Mouse (Mus musculus) forebrain, embryonic 13.5 days (tissue): Measurements from ENCODE around the gene Nxn. TPM values are rescaled to one million over a fixed set of nuclear protein-coding genes. Genes with fewer than 3 reads are reported as not detected.

Experiments
- ATAC-seq: fragments of 200-750 bp; cut with Nextera tagmentation; 2 replicates; pipeline ENCODE4 v1.8.0; 2017
- H3K27ac ChIP-seq: fragments of 300-500 bp; sonication (generic); 2 replicates; pipeline ENCODE4 v1.5.1; 2015; ENCODE audit warnings: inconsistent platforms, mild to moderate bottlenecking, moderate library complexity
- H3K27me3 ChIP-seq: fragments of 300-500 bp; sonication (generic); 2 replicates; pipeline ENCODE4 v1.6.1; 2015; ENCODE audit warnings: mild to moderate bottlenecking, inconsistent platforms
- H3K36me3 ChIP-seq: fragments of 300-500 bp; sonication (generic); 2 replicates; pipeline ENCODE4 v1.6.1; 2015; ENCODE audit warnings: mild to moderate bottlenecking, inconsistent platforms; ENCODE audit not compliant: poor library complexity, severe bottlenecking
- H3K4me1 ChIP-seq: fragments of 300-500 bp; sonication (generic); 2 replicates; pipeline ENCODE4 v1.6.1; 2015; ENCODE audit warnings: inconsistent platforms
- H3K4me2 ChIP-seq: fragments of 300-500 bp; sonication (generic); 2 replicates; pipeline ENCODE4 v1.6.1; 2015; ENCODE audit warnings: inconsistent platforms, mild to moderate bottlenecking, moderate library complexity
- H3K4me3 ChIP-seq: fragments of 300-500 bp; sonication (generic); 2 replicates; pipeline ENCODE4 v1.5.1; 2015; ENCODE audit warnings: mild to moderate bottlenecking, inconsistent platforms
- H3K9ac ChIP-seq: fragments of 300-500 bp; sonication (generic); 2 replicates; pipeline ENCODE4 v1.6.1; 2015; ENCODE audit warnings: mild to moderate bottlenecking, inconsistent platforms
- H3K9me3 ChIP-seq: fragments of 300-500 bp; sonication (generic); replicated peaks from 2 replicates; pipeline ENCODE4 v1.6.1; 2016; ENCODE audit warnings: inconsistent platforms
- WGBS: fragments of 180-500 bp; shearing (Covaris S2); methylation state at CpG from one replicate; pipeline ENCODE4 v1.1.7; 2015; 5-methylcytosine and 5-hydroxymethylcytosine counted together
- polyA plus RNA-seq: library from polyadenylated mRNA; unstranded; fragments of >200 nt; fragmentation: Nextera tagmentation; extraction: Ambion mirVana; gene quantifications from 2 replicates; pipeline ENCODE4 v1.2.1, GENCODE M21; 2015

The Nxn gene
- polyA plus RNA-seq, 1 experiment from 2014 or later, result 23.4 TPM

DNA sequence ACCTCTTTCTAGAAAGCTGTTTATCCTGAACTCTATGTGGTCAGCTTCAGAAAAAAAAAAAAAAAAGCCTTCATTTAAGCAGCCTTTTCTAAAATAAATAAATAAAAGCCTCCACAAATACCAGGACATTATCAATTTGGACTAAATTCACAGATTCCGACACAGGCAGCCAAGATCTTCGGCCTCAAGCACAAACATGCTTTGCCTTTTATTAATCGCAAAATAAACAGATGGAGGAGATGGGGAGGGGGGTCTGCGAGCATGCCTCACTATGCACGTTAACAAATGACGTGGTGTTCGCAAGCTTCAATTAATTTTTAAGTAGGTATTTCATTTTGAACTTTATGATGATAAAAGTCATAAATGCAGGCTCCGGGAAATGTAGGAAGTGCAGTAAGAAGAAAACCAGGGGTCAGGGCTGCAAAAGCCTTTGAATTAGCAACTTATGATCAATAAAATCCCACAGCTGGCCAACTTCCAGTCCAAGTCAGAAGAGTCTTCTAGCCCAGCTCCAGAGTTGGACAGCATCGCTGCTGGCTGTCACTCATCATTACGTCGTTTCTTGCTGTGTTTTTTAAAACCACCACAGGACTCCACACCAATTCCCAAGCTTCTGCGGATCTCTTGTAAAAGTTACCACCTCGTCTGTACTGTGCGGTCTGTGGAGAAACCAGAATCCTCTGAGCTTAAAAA, 40.2 kb downstream of the Nxn start:
- no peak overlapping the region for H3K4me3 ChIP-seq
- H3K9ac ChIP-seq, result no peak overlapping the region
- H3K27me3 ChIP-seq, result no peaks in the 10 kb centered on the region
- WGBS, result 28% methylated on average over 14 of the region's 14 CpGs
- H3K36me3 ChIP-seq, result no peaks in the 10 kb centered on the region
- no peak for ATAC-seq
- H3K4me1 ChIP-seq, result peaks cover 64% of the 10 kb centered on the region
- H3K4me2 ChIP-seq, result no peak overlapping the region
- H3K9me3 ChIP-seq, result no peaks in the 10 kb centered on the region
- no peak overlapping the region; the same call in 1 of the 2 replicates for H3K27ac ChIP-seq

DNA sequence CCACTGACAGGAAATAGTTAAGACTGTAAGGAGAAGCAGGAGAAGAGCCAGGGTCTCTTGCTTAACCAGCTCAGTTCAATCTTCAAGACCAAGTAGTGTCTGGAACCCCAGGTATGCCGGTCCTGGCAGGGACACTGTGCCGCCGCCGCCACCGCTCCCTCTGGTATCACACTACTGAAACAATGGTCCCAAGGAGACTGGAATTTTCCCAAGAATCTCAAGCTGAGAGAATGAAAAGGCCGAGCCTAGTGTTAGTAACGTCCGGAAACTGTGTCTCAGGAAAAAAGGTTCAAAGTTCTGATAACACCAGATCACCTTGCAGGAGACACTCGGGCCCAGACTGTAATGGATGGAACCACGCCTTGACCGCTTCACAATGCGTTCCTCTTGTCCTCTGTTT, 41.5 kb downstream of the Nxn start:
- H3K27ac ChIP-seq, result no peak overlapping the region
- no peak overlapping the region for H3K4me3 ChIP-seq
- peak overlapping the region; percentile 2; the same call in 1 of the 2 replicates for H3K4me2 ChIP-seq
- 22% methylated on average over 12 of the region's 12 CpGs for WGBS
- peaks cover 68% of the 10 kb centered on the region for H3K4me1 ChIP-seq
- no peaks in the 10 kb centered on the region for H3K9me3 ChIP-seq
- 0 out of 2 replicates have a peak overlapping the region, but pooled peaks have one; percentile 34 for H3K9ac ChIP-seq
- no peaks in the 10 kb centered on the region for H3K36me3 ChIP-seq
- ATAC-seq, result no peak
- no peaks in the 10 kb centered on the region for H3K27me3 ChIP-seq

GRCm38 (mm10) chr11:76356091-76356490, 42.8 kb downstream of the Nxn start:
- Histone ChIP-seq H3K4me2 (no peak overlapping the region), H3K4me1 (peaks cover 82% of the 10 kb centered on the region), H3K27ac (no peak overlapping the region), H3K9ac (no peak overlapping the region), H3K9me3 (no peaks in the 10 kb centered on the region), H3K36me3 (no peaks in the 10 kb centered on the region), H3K4me3 (no peak overlapping the region), H3K27me3 (no peaks in the 10 kb centered on the region)
- ATAC-seq, result no peak
- WGBS, result 72% methylated on average over 11 of the region's 11 CpGs

DNA sequence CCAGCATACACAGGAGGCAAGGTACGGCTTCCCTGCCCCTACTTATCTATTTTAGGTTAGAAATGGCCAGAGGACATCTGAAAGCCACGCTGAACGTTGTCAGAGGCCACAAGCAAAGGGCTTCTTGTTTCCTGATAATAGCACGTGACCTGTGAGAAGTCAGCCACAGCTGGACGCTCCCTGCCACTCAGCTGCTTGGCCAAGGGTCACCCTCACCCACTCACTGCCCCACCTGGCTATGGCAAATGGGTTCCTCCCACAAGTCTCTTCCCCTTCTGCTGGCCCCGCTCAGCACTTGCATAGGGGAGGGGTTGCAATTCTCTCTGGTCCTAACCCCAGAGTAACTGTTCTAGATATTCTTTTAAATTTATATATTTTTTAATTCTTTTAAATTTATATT, 43.5 kb downstream of the Nxn start:
- peaks cover 89% of the 10 kb centered on the region for H3K4me1 ChIP-seq
- no peak overlapping the region for H3K4me2 ChIP-seq
- H3K9ac ChIP-seq, result no peak overlapping the region
- no peak for ATAC-seq
- H3K4me3 ChIP-seq, result no peak overlapping the region
- 85% methylated on average over 6 of the region's 6 CpGs for WGBS
- H3K27ac ChIP-seq, result no peak overlapping the region
- H3K27me3 ChIP-seq, result no peaks in the 10 kb centered on the region
- H3K36me3 ChIP-seq, result no peaks in the 10 kb centered on the region
- no peaks in the 10 kb centered on the region for H3K9me3 ChIP-seq

DNA sequence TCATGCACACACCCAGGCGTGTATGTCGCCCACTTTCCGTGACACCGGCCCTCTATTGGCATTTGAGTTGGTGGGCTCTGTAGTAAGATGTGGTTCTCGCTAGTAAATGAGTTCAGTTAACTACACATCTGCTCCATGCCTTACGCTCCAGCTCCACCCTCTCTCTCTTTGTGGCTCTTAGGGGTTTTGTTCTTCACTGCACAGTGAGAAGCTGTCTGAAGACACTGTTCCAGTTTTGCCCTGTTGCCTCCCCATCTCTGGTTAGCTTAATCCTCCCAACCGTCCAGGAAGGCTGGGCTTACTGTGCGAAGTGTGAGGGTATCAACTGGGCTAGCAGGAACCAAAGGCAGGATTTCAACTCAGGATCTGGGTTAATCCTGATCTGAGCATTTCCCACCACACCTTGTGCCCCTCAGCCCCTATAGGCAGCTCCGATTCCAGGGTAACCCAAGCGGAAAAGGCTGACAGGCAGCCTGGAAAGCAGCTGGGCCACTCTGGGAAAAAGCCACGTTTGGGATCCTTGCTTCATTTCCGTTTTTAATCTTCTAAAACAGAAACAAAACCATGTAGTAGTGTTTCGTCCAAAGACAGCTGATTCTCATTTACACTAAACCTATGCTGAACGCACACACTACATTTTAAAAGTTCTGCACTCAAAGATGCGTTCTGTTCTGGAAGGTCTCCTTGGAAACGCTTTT, 45.9 kb downstream of the Nxn start:
- Histone ChIP-seq H3K4me1 (peaks cover 85% of the 10 kb centered on the region), H3K4me2 (no peak overlapping the region), H3K27me3 (no peaks in the 10 kb centered on the region), H3K36me3 (no peaks in the 10 kb centered on the region), H3K9ac (peak overlapping the region; percentile 18; the same call in 1 of the 2 replicates), H3K27ac (peak overlapping the region; percentile 20; the same call in 1 of the 2 replicates), H3K4me3 (no peak overlapping the region), H3K9me3 (no peaks in the 10 kb centered on the region)
- WGBS, result 38% methylated on average over 16 of the region's 16 CpGs
- ATAC-seq, result no peak

- 11% methylated on average over 3 of the region's 3 CpGs for WGBS
- Histone ChIP-seq H3K27ac (0 out of 2 replicates have a peak overlapping the region, but pooled peaks have one; percentile 19), H3K27me3 (no peaks in the 10 kb centered on the region), H3K36me3 (no peaks in the 10 kb centered on the region), H3K4me2 (no peak overlapping the region), H3K9me3 (no peaks in the 10 kb centered on the region), H3K4me1 (peaks cover 78% of the 10 kb centered on the region), H3K4me3 (no peak overlapping the region), H3K9ac (no peak overlapping the region)
- no peak for ATAC-seq
Measured at GRCm38 (mm10) chr11:76351624-76352011, 47.3 kb downstream of the Nxn start.

DNA sequence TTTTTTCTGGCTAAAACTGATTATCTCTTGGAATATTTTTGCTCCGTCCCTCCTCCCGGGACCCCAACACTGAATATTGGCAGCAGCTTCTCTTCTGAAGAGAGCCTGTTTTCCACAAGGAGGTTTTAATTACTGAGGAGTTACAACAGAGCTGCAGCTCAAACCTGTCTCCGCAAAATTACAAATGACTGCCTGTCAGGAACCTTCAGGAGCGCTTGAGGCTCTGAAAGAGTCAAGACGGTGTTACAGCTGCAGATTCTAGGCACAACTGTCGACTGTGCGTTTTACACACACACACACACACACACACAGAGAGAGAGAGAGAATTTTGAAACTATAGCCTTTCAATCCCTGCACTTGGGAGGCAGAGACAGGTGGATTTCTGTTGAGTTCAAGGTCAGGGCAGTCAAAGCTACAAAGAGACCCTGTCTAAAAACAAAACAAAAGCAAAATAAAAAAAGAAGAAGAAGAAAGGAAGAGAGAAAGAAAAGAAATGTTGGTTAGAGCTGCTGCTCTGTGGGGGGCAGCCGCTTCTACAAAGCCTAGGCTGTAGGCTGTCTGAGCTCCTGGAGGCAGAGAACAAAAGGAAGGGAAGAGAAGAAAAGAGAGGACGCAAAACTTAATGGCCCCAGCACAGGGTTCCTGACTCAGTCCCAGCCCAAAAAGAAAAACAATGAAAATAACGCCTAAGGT, 47.9 kb downstream of the Nxn start:
- Histone ChIP-seq H3K4me1 (peaks cover 77% of the 10 kb centered on the region), H3K27ac (peak overlapping the region; percentile 51; the same call in 1 of the 2 replicates), H3K4me3 (no peak overlapping the region), H3K9me3 (no peaks in the 10 kb centered on the region; the same call in 1 of the 2 replicates), H3K36me3 (no peaks in the 10 kb centered on the region), H3K9ac (no peak overlapping the region), H3K4me2 (peak overlapping the region; percentile 16; the same call in 1 of the 2 replicates), H3K27me3 (no peaks in the 10 kb centered on the region)
- no peak for ATAC-seq
- WGBS, result 10% methylated on average over 10 of the region's 10 CpGs

GRCm38 (mm10) chr11:76349833-76350232, 49.1 kb downstream of the Nxn start:
- peaks cover 67% of the 10 kb centered on the region for H3K4me1 ChIP-seq
- no peaks in the 10 kb centered on the region for H3K36me3 ChIP-seq
- H3K27ac ChIP-seq, result peak overlapping the region; percentile 61
- H3K4me2 ChIP-seq, result no peak overlapping the region
- no peak overlapping the region for H3K9ac ChIP-seq
- no peak for ATAC-seq
- H3K27me3 ChIP-seq, result no peaks in the 10 kb centered on the region
- H3K9me3 ChIP-seq, result no peaks in the 10 kb centered on the region; the same call in 1 of the 2 replicates
- no peak overlapping the region for H3K4me3 ChIP-seq
- 58% methylated on average over 5 of the region's 5 CpGs for WGBS

DNA sequence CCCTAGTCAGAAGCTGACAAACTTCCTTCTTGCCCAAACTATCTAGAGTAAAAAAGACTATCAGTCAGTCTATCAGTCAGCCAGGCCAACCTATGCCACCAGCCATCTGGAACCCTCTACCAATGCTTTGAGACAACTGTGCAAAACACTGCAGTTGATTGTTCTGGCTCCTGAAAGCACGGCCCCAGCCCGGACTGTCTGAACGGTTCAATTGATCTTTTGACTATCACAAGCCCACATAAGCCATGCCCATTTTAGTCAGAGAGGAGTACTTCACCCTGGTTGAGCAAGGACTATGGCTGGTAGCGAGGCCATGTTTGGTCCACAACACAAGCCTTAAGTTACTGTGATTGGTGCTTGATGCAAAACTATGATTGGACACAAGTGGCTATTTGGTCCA, 51.4 kb downstream of the Nxn start:
- WGBS, result 27% methylated on average over 4 of the region's 4 CpGs
- H3K36me3 ChIP-seq, result no peaks in the 10 kb centered on the region

GRCm38 (mm10) chr11:76343031-76343430, 55.9 kb downstream of the Nxn start:
- 41% methylated on average over 9 of the region's 9 CpGs for WGBS
- Histone ChIP-seq H3K27ac (no peak overlapping the region; the same call in 1 of the 2 replicates), H3K9me3 (no peaks in the 10 kb centered on the region; the same call in 1 of the 2 replicates), H3K9ac (no peak overlapping the region; the same call in 1 of the 2 replicates), H3K4me2 (no peak overlapping the region), H3K4me3 (no peak overlapping the region), H3K27me3 (no peaks in the 10 kb centered on the region), H3K36me3 (no peaks in the 10 kb centered on the region), H3K4me1 (peaks cover 31% of the 10 kb centered on the region)
- no peak for ATAC-seq

More for the DNA sequence above, 51.4 kb downstream of the Nxn start:
- H3K27me3 ChIP-seq, result no peaks in the 10 kb centered on the region
- no peak overlapping the region for H3K4me2 ChIP-seq
- peaks cover 54% of the 10 kb centered on the region for H3K4me1 ChIP-seq
- no peak for ATAC-seq
- no peak overlapping the region for H3K27ac ChIP-seq
- no peaks in the 10 kb centered on the region; the same call in 1 of the 2 replicates for H3K9me3 ChIP-seq
- no peak overlapping the region for H3K9ac ChIP-seq
- H3K4me3 ChIP-seq, result no peak overlapping the region

DNA sequence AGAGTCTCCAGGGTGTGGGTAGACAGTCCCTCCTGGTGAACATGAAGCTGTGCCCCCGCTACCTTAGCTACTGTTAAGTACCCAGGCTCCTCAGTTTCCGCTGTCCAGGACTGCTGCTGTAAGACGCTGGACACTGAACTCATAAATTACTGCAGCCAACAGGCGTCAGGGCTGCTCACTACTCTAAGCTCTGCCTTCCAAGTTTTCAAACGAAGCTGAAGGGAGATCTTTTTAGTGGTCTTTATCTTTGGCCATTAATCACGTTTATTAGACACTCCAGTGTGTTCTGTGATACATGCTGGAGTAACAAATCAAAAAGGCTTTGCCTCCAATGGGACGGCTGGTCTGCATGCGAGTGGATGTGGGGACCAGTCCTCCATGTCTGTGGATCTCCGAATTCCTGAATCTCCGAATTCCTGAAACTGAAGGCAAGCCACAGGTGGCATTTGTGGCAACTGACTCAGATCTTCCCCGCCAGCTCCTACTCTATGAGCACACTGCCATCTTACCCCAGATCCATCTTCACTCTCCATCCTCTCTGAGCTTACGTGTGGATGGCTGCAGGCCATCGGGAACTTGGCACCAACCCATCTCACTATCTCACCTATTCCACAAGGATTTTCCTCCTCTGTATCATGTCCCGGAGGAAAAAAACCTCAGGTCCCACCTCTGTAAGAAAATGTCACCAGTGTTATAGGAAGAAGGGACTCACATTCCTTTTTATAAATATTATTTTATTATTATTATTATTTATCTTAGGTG, 56.9 kb downstream of the Nxn start:
- Histone ChIP-seq H3K9me3 (no peaks in the 10 kb centered on the region; the same call in 1 of the 2 replicates), H3K4me2 (no peak overlapping the region), H3K36me3 (no peaks in the 10 kb centered on the region), H3K27me3 (no peaks in the 10 kb centered on the region), H3K4me1 (peaks cover 25% of the 10 kb centered on the region), H3K27ac (no peak overlapping the region), H3K4me3 (no peak overlapping the region), H3K9ac (no peak overlapping the region)
- no peak for ATAC-seq
- 74% methylated on average over 14 of the region's 14 CpGs for WGBS
